Mouse (Mus musculus) embryonic facial prominence, embryonic 15.5 days (tissue): ENCODE measurements at regions not wholly inside any gene's neighbourhood (a gene's known extent, or its start where the extent isn't known, plus 50 kb on each side); places are given as distances from the start of the nearest gene placed in this dataset.

Source experiments
- ATAC-seq: fragments of 200-750 bp; cut with Nextera tagmentation; 2 replicates; pipeline ENCODE4 v1.8.0; 2017; ENCODE audit warnings: low read depth, moderate TSS enrichment; ENCODE audit not compliant: insufficient number of reproducible peaks, low FRiP score, low TSS enrichment
- H3K27ac ChIP-seq: fragments of 300-500 bp; sonication (generic); replicated peaks from 2 replicates; pipeline ENCODE4 v1.5.1; 2015; ENCODE audit warnings: mild to moderate bottlenecking, inconsistent platforms
- H3K27me3 ChIP-seq: fragments of 300-500 bp; sonication (generic); 2 replicates; pipeline ENCODE4 v1.6.1; 2015; ENCODE audit warnings: inconsistent platforms
- H3K36me3 ChIP-seq: fragments of 300-500 bp; sonication (generic); 2 replicates; pipeline ENCODE4 v1.6.1; 2015; ENCODE audit warnings: mild to moderate bottlenecking, inconsistent platforms
- H3K4me1 ChIP-seq: fragments of 300-500 bp; sonication (generic); 2 replicates; pipeline ENCODE4 v1.6.1; 2015; ENCODE audit warnings: inconsistent platforms
- H3K4me2 ChIP-seq: fragments of 300-500 bp; sonication (generic); replicated peaks from 2 replicates; pipeline ENCODE4 v1.6.1; 2015; ENCODE audit warnings: mild to moderate bottlenecking, inconsistent platforms
- H3K4me3 ChIP-seq: fragments of 300-500 bp; sonication (generic); replicated peaks from 2 replicates; pipeline ENCODE4 v1.5.1; 2015; ENCODE audit warnings: mild to moderate bottlenecking, inconsistent platforms
- H3K9ac ChIP-seq: fragments of 300-500 bp; sonication (generic); 2 replicates; pipeline ENCODE4 v1.6.1; 2015; ENCODE audit warnings: inconsistent platforms
- H3K9me3 ChIP-seq: fragments of 300-500 bp; sonication (generic); replicated peaks from 2 replicates; pipeline ENCODE4 v1.6.1; 2016; ENCODE audit warnings: inconsistent platforms
- WGBS: fragments of 180-500 bp; shearing (Covaris S2); methylation state at CpG from one replicate; pipeline ENCODE4 v1.1.7; 2015; 5-methylcytosine and 5-hydroxymethylcytosine counted together

- ATAC-seq = no peak
- no peaks in the 10 kb centered on the region for H3K4me1 ChIP-seq
- H3K9ac ChIP-seq = no peak overlapping the region
- H3K27me3 ChIP-seq = no peaks in the 10 kb centered on the region
- no peaks in the 10 kb centered on the region for H3K36me3 ChIP-seq
- H3K4me3 ChIP-seq = no peak overlapping the region
- no peak overlapping the region for H3K27ac ChIP-seq
- no peaks in the 10 kb centered on the region for H3K9me3 ChIP-seq
- no peak overlapping the region for H3K4me2 ChIP-seq
- 87% methylated on average over 4 of the region's 4 CpGs for WGBS
Measured at GRCm38 (mm10) chr10:117915011-117915735, 69.3 kb upstream of the Rap1b start.

- Histone ChIP-seq H3K36me3 (no peaks in the 10 kb centered on the region), H3K4me3 (no peak overlapping the region), H3K4me2 (no peak overlapping the region), H3K4me1 (no peaks in the 10 kb centered on the region), H3K9ac (no peak overlapping the region), H3K27me3 (no peaks in the 10 kb centered on the region), H3K9me3 (no peaks in the 10 kb centered on the region), H3K27ac (no peak overlapping the region)
- 50% methylated on average over 7 of the region's 7 CpGs for WGBS
- ATAC-seq = no peak
Measured at GRCm38 (mm10) chr10:117916280-117916679, 70.4 kb upstream of the Rap1b start.

GRCm38 (mm10) chr10:117917870-117918269 lies 72.0 kb upstream of the Rap1b start:
- H3K4me1 ChIP-seq = no peaks in the 10 kb centered on the region
- no peak overlapping the region for H3K27ac ChIP-seq
- WGBS = 57% methylated on average over 2 of the region's 2 CpGs
- H3K9me3 ChIP-seq = no peaks in the 10 kb centered on the region
- H3K4me2 ChIP-seq = no peak overlapping the region
- no peaks in the 10 kb centered on the region for H3K27me3 ChIP-seq
- no peak for ATAC-seq
- no peak overlapping the region for H3K4me3 ChIP-seq
- no peaks in the 10 kb centered on the region for H3K36me3 ChIP-seq
- H3K9ac ChIP-seq = no peak overlapping the region

GRCm38 (mm10) chr10:117918616-117919015 lies 72.8 kb upstream of the Rap1b start:
- Histone ChIP-seq H3K36me3 (no peaks in the 10 kb centered on the region), H3K27me3 (no peaks in the 10 kb centered on the region), H3K9me3 (no peaks in the 10 kb centered on the region), H3K9ac (no peak overlapping the region), H3K4me3 (no peak overlapping the region), H3K27ac (no peak overlapping the region), H3K4me1 (no peaks in the 10 kb centered on the region), H3K4me2 (no peak overlapping the region)
- WGBS = 71% methylated on average over 8 of the region's 8 CpGs
- ATAC-seq = no peak

GRCm38 (mm10) chr10:117919186-117919941 lies 73.5 kb upstream of the Rap1b start:
- WGBS = 83% methylated on average over 7 of the region's 7 CpGs
- ATAC-seq = no peak
- Histone ChIP-seq H3K4me1 (no peaks in the 10 kb centered on the region), H3K4me3 (no peak overlapping the region), H3K9ac (no peak overlapping the region), H3K36me3 (no peaks in the 10 kb centered on the region), H3K27ac (no peak overlapping the region), H3K27me3 (no peaks in the 10 kb centered on the region), H3K9me3 (no peaks in the 10 kb centered on the region), H3K4me2 (no peak overlapping the region)

- 95% methylated on average over 7 of the region's 7 CpGs for WGBS
- no peak overlapping the region for H3K4me2 ChIP-seq
- H3K4me3 ChIP-seq = no peak overlapping the region
- no peaks in the 10 kb centered on the region for H3K27me3 ChIP-seq
- no peak for ATAC-seq
- H3K36me3 ChIP-seq = no peaks in the 10 kb centered on the region
- H3K4me1 ChIP-seq = no peaks in the 10 kb centered on the region
- H3K9ac ChIP-seq = no peak overlapping the region
- no peaks in the 10 kb centered on the region for H3K9me3 ChIP-seq
- no peak overlapping the region for H3K27ac ChIP-seq
Measured at GRCm38 (mm10) chr10:117925186-117925585, 79.4 kb upstream of the Rap1b start.

- H3K27me3 ChIP-seq = no peaks in the 10 kb centered on the region
- 87% methylated on average over 31 of the region's 31 CpGs for WGBS
- H3K4me3 ChIP-seq = no peak overlapping the region
- ATAC-seq = no peak
- no peak overlapping the region for H3K9ac ChIP-seq
- H3K9me3 ChIP-seq = no peaks in the 10 kb centered on the region
- H3K36me3 ChIP-seq = no peaks in the 10 kb centered on the region
- H3K4me2 ChIP-seq = no peak overlapping the region
- no peaks in the 10 kb centered on the region for H3K4me1 ChIP-seq
- H3K27ac ChIP-seq = no peak overlapping the region
Measured at GRCm38 (mm10) chr10:117925611-117926555, 80.0 kb upstream of the Rap1b start.

- H3K27me3 ChIP-seq = no peaks in the 10 kb centered on the region
- H3K4me2 ChIP-seq = no peak overlapping the region
- no peaks in the 10 kb centered on the region for H3K36me3 ChIP-seq
- no peaks in the 10 kb centered on the region for H3K4me1 ChIP-seq
- WGBS = 58% methylated on average over 5 of the region's 5 CpGs
- no peak overlapping the region for H3K4me3 ChIP-seq
- H3K27ac ChIP-seq = no peak overlapping the region
- H3K9ac ChIP-seq = no peak overlapping the region
- H3K9me3 ChIP-seq = no peaks in the 10 kb centered on the region
- ATAC-seq = no peak
Measured at GRCm38 (mm10) chr10:117928998-117929397, 83.2 kb upstream of the Rap1b start.

GRCm38 (mm10) chr10:117934797-117935196 lies 89.0 kb upstream of the Rap1b start:
- ATAC-seq = no peak
- WGBS = 67% methylated on average over 9 of the region's 9 CpGs
- Histone ChIP-seq H3K4me1 (no peaks in the 10 kb centered on the region), H3K27ac (no peak overlapping the region), H3K4me2 (no peak overlapping the region), H3K9ac (no peak overlapping the region), H3K4me3 (no peak overlapping the region), H3K36me3 (no peaks in the 10 kb centered on the region), H3K9me3 (no peaks in the 10 kb centered on the region), H3K27me3 (no peaks in the 10 kb centered on the region)

GRCm38 (mm10) chr10:117938717-117939116 lies 92.9 kb upstream of the Rap1b start:
- Histone ChIP-seq H3K9me3 (no peaks in the 10 kb centered on the region), H3K9ac (no peak overlapping the region), H3K4me2 (no peak overlapping the region), H3K27ac (no peak overlapping the region), H3K4me1 (no peaks in the 10 kb centered on the region), H3K27me3 (no peaks in the 10 kb centered on the region), H3K36me3 (no peaks in the 10 kb centered on the region), H3K4me3 (no peak overlapping the region)
- 74% methylated on average over 8 of the region's 8 CpGs for WGBS
- ATAC-seq = no peak
